Mouse (Mus musculus) left cerebral cortex, adult 9 months (tissue): ENCODE results near the gene Prmt2.

Experiments used
- DNase-seq, 2 experiments: peaks; one replicate each; pipeline ENCODE4 v3.0.0; 2022; ENCODE audit warnings: low spot score in 2 of 2

Gene Prmt2

DNA sequence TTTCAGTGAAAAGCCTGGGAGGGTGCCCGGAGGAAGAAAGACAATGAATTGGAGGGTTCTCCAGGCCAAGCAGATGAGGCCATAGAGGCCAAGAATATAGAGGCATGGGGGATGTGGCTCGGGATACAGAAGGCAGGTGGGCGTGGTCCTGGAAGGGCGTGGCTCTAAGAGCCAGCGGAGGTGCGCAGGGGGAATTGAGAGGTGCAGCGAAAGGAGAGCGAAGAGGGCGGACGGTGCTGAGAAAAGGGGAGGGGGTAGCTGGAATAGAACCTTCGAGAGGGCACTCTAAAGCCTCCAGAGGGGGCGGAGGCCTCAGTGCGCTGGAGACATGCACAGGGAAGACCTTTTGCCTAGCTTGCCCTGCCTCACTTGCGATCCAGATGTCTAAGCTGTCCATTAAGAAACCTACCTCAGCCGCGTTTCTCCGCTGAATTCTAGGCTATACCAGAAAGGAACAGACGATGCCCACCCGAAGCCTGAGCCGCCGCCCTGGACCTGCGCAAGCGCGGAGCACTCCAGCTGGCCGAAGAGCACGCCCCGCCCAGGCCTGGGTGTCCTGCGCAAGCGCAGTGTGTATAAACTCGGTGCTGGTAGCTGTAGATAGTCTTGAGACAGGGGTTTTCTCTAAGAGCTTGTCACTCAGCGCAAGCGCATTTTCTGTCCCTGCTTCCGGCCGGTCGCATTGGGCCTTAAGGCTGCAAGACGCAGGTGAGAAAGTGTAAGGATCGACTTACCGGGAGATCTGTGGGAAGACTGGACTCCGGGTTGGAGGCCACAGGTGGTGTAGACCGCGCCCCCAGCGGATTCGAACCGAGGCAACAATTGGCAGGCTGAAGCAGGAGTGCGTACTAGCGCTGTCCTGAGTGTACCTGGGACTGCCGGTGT, at the start of gene Prmt2:
Gene Prmt2 (minus strand): TSS at position 525 of the 885 bp plus-strand sequence.
- peak; percentile 73 to 88 for DNase-seq

DNA sequence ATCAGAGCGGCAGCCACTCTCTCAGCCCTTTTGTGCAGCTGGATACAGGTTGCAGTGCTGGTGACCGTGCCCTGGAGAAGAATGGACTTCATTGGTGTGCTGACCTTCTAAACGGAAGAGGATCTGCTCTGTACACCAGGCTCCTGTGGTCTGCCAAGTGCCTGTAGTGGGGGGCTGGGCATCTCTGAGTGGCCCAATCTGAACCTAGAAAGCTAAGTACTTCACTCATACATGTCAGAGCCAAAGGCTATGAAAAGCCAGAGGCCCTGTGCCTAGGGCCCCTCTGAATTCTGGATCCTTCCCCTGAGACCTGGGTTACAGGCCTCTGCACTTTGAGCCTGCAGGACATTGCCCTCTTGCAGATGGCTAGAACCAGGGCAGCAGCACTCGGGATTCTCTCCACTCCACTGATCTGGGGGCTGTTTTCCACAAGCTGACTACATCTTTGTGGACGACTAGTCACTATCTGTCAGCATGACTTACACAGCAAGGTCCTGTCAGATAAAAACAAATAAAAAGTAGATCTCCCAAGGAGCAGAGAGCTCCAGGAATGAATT, 41.0 kb upstream of the Prmt2 start:
- DNase-seq: no peak

DNA sequence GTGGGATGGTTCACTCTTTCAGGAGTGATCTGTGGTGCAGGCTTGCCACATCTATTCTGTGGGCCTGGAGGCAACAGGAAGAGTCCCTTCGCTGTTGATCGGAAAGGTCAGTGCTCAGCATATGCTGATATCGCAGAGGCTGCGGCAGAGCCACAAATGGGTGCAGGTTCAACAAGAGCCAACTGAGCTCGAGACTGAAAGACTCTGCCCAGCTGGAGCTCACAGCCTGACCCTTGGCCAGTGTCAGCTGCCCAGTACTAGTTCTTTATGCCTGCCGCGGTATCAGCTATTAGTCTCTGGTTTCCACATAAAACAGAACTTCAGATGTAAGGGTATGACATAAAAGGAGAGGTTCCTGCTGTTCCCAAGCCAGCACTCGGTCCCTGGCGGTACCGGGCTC, 37.6 kb upstream of the Prmt2 start:
- no peak for DNase-seq

DNA sequence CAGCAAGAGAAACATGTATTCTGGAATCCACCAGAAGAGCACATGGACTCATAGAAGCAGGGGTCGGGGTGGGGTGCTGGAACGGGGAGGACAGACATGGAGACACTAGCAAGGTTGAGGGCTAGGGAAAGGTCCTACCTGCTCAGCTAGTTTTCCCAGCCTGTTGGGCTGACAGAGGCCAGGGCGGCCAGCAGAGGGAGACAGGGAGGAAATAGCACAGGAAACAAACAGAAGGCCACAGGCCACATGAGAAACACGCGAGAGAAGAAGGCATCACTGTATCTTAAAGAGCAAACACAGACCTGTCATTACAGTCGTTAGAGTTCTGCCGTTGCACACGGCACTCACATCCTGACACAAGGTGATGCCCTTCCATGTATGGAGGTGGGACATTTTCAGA, 33.6 kb upstream of the Prmt2 start:
- no peak for DNase-seq

DNA sequence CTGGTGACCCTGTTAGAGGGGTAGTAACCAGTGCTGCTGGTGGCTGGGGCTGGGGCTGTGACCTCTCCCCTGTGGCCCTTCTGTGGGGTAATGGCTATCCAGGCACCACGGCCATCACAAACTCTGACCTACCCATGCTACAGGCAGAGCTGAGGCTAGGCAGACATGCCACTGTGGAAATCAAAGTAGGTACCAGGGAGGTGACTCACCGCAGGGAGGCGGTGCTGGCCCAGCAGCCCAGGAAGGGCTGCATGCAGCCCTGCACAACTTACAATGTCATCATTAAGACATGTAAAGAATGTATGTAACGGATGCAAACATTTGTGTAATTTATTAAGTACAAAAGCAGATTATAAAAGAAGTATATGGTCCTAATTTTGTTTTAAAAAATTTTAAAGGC, 24.8 kb upstream of the Prmt2 start:
- no peak for DNase-seq

DNA sequence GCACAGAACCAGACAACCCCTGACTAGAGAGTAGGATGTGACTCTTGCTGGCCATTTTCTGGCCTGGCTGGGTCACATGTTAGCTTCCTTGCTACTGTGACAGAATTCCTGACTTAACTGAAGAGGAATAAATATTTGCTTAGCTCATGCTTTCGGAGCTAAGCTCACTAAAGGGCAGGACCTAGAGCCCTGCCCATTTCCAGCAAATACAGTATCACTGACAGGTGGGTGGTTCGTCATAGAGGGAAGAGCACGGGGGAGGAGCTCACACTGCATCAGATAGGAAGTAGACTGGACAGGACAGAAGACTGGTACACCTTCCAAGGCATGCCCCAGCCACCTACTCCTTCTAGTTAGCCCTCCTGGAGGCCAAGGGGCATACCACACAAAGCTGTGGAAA, 23.8 kb upstream of the Prmt2 start:
- DNase-seq: no peak

DNA sequence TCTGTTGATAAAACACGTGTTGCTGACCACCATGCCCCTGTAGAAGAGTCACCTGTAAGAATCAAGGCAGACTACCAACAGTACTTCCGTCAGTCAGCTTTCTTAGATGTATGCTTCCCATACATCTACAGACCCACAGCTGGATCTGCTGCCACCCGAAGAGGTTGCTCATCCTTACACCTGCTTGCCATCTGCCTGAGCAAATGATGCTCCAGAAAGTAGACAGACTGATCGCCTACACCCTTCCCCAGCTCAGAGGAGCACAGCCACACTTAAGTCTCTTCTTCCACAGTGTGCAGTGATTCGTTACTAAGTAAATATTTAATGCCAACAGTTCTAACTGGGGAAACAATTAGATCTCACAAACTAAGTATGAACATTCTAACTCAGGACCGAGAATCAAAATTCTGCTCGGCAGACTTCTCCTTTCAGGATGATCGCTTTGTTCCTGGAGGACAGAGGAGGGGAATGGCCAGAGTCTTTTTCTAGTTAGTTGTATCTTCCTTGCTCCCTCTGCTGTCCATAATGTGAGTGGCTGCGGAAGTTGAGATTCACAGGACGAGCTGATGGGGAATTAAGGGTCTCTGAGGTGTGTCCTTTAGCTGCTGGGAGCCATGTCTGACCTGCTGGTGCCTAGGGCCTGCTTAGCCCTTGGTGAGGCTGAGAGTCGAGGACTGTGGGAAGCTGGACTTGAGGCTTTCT, 22.8 kb upstream of the Prmt2 start:
- peak in 1 of 2 experiments; percentile 50 for DNase-seq

DNA sequence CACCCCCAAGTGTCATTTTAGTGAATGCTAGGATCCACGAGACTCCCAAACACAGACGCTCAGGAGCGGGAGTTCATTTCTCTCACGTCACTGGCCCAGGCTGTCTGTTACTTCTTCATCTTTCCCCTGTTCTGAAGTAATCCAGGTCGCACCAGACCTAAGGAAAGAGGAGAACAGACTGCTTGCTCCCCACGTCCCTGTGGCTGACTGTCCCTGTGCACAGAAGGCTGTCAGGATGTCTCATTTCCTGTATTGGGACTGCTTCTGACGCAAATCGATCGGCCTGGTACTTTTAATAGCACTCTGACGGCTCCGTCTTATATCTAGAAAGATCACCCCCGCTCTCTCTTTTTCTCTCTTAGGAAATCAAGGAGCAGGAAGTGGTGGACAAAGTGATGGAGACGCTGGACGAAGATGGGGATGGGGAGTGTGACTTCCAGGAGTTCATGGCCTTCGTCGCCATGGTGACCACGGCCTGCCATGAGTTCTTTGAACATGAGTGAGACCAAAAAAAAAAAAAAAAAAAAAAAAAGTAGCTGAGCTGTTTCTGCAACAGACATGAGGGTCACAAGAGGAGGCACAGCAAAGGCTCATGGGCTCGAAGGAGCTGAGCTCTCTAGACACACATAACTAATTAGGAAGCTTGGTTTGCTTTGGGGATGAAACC, 22.0 kb upstream of the Prmt2 start:
- DNase-seq: no peak

DNA sequence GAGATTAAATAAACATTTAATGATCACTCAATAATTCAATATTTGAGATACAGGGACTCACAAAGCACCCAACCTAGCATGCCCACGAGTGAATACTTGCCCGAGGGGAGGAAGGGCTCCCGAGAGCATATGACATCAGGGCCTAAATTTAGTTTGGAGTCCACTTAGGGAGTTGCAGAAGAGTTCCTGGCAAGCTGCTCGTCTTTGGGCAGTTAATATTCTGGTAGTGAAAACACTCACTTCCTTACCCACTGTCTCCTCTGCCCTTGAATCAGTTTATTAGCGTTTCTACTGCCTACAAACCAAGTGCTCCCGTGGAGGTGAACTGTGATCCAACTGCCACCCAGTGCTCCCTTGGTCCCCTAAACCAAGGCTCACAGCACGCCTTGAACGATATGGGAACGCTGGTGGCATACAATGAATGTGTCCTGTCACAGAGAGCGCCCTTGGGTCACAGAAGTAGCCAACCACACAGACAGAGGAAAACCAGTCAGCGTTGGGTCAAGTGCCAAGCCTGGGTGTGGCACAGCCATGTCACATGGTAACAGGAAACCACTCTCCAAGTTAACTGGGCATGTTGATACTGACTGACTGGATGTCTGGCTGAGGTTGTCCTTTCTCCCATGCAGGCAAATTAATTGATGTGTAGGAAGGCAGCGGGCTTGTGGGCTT, 20.2 kb upstream of the Prmt2 start:
- peak in 1 of 2 experiments; percentile 55 for DNase-seq

DNA sequence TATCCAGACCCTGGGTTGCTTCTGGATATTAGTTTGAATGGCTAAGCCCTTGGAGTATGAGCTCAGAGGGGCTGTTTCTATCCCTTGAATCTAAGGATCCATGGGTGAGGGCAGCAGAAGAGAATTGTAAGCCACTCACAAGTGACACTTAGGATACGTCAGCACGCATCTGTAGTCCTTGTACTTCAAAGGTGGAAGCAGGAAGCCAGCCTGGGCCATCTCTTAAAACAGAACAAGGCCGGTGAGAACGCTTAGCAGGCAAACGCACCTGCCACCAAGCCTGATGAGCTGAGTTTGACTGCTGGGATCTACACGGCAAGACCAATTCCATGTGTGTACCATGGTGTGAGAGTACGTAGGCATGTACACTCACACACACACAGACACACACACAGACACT, 19.6 kb upstream of the Prmt2 start:
- DNase-seq: no peak

DNA sequence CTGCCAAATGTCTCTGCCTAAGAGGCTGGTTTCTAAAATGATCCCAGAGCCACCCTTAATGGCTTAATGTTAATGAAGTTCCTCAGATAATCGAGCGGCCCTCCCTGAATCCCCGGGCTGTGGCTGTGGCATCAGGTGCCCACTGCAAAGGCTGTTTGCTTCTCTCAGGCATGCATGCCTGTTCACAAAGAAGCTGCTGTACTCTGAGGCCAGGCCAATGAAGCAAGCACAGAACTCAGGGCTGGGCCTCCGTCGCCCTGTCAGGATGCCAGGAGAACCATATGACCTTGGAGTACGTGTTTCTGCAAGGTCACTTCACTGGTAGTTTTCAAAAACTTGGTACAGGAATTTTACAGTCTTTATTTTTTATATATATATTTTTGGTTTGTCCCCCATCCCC, 18.0 kb upstream of the Prmt2 start:
- no peak for DNase-seq

DNA sequence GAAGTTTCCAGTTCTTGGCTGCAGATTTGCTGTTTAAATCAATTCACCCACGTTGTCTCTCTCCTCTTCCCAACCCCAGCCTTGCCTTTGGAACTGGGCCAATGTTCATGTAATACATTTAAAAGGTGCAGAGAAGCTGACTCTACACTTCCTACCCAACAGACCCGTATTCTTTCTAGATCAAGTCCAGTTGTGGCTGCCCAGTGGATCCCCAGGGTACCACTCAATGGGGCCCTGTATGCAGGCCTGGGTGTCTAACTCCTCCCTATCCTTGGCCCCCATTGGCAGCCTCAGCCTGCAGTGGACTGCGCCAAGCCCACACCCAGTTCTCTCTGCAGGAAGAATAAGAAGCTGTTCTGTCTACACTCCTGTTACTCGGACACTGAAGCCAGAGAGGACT, 15.9 kb upstream of the Prmt2 start, which contains the start of gene S100b:
Gene S100b (plus strand): TSS at position 318 of the 400 bp plus-strand sequence.
- peak; percentile 52 to 58 for DNase-seq

DNA sequence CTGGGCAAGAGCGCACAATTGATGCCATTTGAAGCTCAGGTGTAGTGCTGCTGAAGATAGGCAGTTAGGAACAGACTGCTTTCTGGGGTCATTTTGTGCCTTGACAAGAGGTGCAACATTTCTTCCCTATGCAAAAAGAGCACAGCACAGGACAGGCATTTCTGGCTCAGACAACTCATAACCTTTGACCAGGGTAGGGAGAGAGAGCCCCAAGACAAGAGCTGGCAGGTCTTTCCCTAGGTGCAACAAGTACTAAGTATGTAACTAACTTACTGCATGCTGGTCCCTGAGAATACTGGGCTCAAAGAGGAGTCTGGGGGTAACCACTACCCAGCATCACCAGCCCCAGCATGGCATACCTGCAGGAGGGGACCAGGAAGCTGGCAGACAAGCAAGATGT, 15.4 kb upstream of the Prmt2 start:
- DNase-seq: no peak

DNA sequence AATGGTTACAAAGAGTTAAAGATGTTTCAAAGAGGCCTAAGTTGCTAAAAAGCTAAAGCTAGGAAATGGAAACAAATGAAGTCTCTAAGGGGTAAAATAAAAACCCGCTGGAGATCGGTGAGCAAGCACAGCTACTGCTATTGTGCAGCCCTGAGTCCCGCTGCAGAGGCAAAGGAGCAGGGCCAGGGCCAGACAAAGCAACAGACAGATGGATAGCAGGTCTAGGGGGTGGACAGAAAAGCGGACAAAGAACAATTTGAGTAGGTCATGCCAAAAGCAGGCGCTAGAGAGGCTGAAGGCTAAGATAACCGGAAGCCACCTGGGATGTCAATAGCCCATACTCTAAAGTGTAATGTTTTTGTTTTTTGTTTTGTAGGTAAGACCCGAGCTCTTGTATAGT, 13.2 kb upstream of the Prmt2 start:
- no peak for DNase-seq

DNA sequence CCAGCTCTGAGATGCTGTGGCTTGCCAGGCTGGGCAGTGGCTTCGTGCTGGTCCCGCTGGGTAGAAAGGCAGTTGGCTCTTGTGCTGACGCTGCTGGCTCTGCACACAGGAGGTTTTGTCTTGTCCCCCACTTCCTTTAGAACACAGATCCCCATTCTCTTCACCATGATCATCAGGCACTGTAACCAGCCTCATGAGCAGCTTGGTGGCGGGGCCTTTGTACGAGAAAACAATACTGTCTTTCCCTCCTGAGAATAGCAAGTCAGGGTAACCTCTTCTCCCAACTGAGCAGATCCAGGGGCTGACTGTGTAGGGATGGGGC, 10.9 kb upstream of the Prmt2 start:
- DNase-seq: peak in 1 of 2 experiments; percentile 33

DNA sequence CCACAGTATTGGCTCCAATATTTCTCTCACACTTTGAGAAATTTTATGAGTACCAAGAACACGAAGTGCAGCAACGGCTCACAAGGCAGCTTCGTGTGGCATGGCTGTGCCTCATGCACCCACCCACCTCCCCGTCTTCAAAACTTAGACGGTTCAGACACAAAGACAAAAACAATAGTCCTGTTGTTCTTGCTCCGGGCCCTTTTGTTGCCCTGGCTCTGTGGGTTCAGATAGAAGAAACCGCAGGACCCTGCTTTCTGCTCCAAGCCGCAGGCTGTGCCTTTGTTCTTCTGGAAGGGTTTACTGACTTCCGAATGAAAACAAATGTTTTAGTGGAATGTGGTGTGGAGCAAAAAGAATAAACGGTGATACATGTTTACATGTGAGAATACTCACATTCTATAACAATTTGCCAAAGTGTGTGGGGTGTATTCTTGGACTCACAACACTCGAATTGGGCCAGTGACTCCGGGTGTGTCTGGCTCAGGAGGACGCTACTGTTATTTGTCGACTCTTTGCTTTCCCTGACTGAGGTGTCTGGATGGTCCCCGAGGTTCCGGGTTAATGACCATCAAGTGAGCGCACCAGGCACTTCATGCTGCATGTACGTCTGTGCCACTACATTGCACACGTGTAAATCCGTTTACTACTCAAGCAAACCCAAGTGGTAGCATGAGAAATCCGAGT, 10.4 kb upstream of the Prmt2 start:
- no peak for DNase-seq

DNA sequence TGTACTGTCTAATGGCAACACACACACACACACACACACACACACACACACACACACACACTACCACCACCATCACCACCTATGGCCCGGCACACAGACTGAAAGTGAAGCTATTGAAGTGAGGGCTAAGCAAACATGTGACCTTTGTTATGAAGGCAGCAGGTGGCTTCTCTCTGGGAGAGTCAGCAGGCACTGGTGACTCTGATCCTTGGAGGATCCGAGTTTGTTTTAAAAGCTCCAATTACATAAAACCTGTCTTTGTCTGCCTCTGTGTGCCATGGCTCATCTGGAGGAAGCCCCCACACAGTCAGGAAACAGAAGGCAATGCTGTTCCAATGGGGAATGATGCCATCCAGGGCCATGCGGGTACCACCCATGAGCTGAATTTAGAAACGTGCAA, 8.9 kb upstream of the Prmt2 start:
- DNase-seq: no peak

DNA sequence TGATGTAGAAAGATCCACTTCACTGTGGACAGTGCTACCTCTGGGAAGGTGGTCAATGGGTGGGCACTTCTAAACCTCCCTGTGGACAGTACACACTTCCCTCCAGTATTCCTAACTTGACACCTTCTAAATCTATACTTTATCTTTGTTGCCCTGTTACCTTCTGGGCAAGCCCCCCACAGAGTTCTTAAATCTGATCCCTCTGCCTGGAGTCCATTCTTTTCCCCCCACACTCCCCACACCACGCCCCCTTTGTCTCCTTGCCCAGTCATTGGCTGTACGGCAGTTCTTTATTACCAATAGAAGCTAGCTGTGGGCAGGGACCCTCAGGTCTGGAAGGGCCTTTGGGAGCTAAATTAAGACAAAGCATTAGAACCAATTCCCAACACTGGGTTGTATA, 7.4 kb upstream of the Prmt2 start:
- no peak for DNase-seq

DNA sequence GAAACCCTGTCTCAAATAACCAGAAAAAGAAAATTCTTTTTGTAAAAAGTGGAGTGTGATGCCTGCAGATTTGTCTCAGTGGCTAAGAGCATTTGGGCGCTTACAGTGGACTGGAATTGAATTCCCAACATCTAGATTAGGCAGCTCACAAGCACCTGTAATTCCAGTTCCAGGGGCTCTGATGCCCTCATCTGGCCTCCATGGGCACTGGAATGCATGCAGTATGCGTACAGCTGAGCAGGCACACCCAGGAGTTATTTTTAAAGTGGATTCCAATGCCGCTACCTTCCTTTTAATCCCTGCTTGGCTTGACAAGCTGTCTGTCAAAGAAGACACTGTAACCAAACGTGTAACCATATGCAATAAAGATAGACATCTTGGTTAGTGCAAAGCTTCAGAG, 1.7 kb upstream of the Prmt2 start:
- DNase-seq: no peak

DNA sequence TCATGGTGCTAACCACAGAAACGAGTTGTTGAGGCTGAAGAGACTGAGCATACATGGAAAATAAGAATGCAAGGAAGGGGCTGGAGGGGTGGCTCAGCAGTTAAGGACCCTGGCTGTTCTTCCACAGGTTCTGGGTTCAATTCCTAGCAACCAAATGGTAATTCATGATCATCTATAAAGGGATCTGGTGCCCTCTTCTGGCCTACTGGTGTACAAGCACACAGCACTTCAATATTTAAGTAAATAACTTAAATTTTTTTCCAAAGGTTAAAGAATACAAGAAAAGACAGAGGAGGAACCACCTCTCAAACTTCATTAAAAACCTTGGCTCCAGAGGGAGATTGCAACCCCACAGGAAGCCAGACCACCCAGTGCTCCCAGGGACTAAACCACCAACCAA, 8.0 kb downstream of the Prmt2 start:
- no peak for DNase-seq

DNA sequence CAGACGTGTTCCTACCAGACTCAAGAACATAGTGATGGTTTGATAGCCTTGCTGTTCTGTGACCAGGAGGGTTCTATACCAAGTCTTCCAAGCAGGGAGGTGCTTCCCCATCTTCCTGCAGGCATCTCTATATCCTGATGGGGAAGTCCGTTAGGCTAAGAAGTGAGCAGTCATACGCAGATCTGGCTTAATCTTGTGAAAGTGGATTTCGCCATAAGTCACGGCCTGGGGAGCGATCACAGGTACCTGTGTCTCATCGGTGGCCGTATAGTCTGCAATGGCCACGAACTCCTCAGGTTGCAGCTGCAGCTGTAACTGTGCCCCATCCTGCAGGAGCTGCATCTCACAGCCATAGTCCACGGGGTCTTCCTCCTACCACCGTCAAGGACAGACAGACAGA, 11.7 kb downstream of the Prmt2 start:
- no peak for DNase-seq
